Mouse (Mus musculus): ENCODE results near the gene Cep57. TPM values are rescaled to one million over a fixed set of nuclear protein-coding genes. Genes with fewer than 3 reads are reported as not detected.

The Cep57 gene
- polyA plus RNA-seq, 1 experiment from 2014 or later = 64.6 TPM

DNA sequence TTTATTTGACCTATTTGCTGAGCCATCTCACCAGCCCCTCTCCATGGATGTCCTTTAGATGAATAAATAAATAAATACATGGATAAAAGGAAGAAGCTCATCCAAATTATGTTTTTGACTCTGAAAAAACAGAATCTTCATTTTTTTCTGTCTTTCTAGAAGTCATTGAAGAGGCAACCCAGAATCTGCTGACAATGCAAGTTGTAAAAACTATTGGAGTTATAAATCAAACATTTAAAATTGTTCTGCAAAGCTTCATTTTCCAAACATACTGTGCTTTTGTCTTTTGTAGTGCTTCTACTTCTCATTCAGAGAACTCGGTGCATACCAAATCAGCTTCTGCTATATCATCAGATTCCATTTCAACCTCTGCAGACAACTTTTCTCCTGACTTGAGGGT lies 44.9 kb downstream of the Cep57 start:
- no peaks in the 10 kb centered on the region for H3K9me3 ChIP-seq
- H3K4me2 ChIP-seq (replicated peaks) = no peak overlapping the region
- no peak overlapping the region for H3K4me3 ChIP-seq
- H3K9ac ChIP-seq = no peak overlapping the region
- H3K36me3 ChIP-seq = peaks cover 41% of the 10 kb centered on the region
- H3K4me1 ChIP-seq = no peaks in the 10 kb centered on the region
- no peaks in the 10 kb centered on the region for H3K27me3 ChIP-seq
- ATAC-seq (ENCODE audit: low FRiP score, low read depth) = no peak
- 88% methylated on average over 1 of the region's 1 CpGs for WGBS
- no peak overlapping the region for H3K27ac ChIP-seq

DNA sequence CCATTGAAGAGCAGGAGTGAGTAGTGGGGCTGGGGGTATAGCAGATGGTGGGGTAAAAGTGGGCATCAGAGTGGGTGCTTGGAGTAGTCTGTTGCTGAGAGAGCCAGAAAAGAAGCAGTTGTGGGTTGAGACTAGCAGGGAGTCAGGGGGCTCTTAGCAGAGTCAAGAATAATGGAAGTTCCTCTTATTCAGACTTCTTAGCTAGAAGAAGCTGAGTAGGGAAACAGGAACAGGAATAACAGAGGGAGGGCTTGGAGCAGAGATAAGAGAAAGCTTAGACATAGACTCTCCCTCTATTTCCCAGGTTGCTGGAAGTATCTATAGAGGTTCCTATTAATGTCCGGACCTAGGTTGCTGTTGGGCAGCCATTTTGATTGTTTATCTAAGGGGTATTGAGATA lies 52.2 kb downstream of the Cep57 start:
- Histone ChIP-seq H3K4me3 (no peak overlapping the region), H3K36me3 (no peaks in the 10 kb centered on the region), H3K9me3 (no peaks in the 10 kb centered on the region), H3K27ac (no peak overlapping the region), H3K4me1 (no peaks in the 10 kb centered on the region), H3K27me3 (no peaks in the 10 kb centered on the region), H3K9ac (no peak overlapping the region), H3K4me2 (replicated peaks) (no peak overlapping the region)
- no peak for ATAC-seq (ENCODE audit: low FRiP score, low read depth)
- WGBS = 100% methylated on average over 1 of the region's 1 CpGs

DNA sequence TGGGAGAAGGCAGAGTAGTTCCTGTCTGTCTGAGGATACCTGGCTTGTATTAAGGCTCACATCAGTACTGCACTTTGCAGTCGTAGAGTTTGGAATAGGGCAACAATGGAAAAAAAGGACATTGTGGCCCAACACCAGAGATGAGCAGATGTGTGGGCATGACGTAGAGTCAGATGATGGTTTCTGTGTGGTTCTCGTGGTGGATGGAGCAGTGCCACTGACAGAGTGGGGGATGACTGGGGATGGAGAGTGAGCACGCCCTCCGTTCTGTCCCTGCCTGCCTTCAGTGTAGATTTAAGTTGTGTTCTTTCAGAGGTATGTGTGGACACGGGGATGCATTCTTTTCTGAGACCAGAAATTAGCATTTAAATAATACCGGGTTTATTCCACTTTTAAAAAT lies 60.3 kb downstream of the Cep57 start:
- no peak for ATAC-seq (ENCODE audit: low FRiP score, low read depth)
- peaks cover 4% of the 10 kb centered on the region; the same call in 1 of the 2 replicates for H3K36me3 ChIP-seq
- H3K4me1 ChIP-seq = no peaks in the 10 kb centered on the region
- WGBS = 90% methylated on average over 7 of the region's 7 CpGs
- no peaks in the 10 kb centered on the region for H3K9me3 ChIP-seq
- H3K27me3 ChIP-seq = no peaks in the 10 kb centered on the region
- H3K27ac ChIP-seq = no peak overlapping the region
- no peak overlapping the region for H3K4me2 ChIP-seq (replicated peaks)
- no peak overlapping the region for H3K4me3 ChIP-seq
- no peak overlapping the region for H3K9ac ChIP-seq

DNA sequence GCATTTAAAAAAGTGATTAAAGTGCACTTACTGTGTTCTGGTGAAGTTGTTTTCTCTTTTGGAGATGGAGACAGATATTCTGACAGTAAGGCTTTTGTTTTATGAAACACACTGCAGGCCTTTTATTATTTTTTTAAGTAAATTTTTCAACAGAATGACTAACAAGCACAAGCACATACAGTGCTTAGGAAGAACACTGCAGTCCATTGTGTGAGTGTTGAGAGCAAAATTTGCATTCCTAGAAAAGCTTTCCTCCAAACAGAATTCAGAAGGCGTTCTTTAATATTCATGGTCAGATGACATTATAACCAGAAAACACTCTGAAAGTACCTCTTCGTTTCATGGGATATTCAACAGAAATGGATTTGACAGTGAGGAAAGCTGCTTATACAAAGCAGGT lies 61.3 kb downstream of the Cep57 start:
- H3K4me3 ChIP-seq = no peak overlapping the region
- WGBS = 90% methylated on average over 2 of the region's 2 CpGs

DNA sequence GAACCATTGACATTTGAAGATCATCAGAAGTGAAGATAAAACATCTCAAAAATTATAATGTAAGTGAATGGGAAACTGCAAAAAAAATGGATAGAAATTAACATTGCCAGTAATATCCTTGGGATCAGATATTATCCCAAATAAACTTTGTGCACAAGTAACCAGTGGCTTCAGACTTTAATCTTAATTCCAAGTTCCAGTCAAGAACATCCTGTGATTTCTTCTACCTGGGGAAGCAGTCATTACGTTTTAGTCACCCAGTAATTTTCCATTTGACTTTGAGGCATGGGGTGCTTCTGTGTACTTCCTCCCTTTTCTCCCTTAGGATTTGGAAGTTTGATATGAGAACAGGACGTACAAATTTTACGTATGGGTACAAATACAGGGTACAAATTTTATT lies 66.5 kb downstream of the Cep57 start:
- no peak overlapping the region for H3K27ac ChIP-seq
- no peak for ATAC-seq (ENCODE audit: low FRiP score, low read depth)
- H3K36me3 ChIP-seq = peaks cover 14% of the 10 kb centered on the region
- H3K27me3 ChIP-seq = no peaks in the 10 kb centered on the region
- H3K9me3 ChIP-seq = no peaks in the 10 kb centered on the region
- H3K4me1 ChIP-seq = no peaks in the 10 kb centered on the region
- no peak overlapping the region for H3K9ac ChIP-seq
- WGBS = 95% methylated on average over 3 of the region's 3 CpGs
- no peak overlapping the region for H3K4me2 ChIP-seq (replicated peaks)
- H3K4me3 ChIP-seq = no peak overlapping the region

More for the DNA sequence above, 61.3 kb downstream of the Cep57 start:
- peaks cover 4% of the 10 kb centered on the region; the same call in 1 of the 2 replicates for H3K36me3 ChIP-seq
- no peak for ATAC-seq (ENCODE audit: low FRiP score, low read depth)
- no peak overlapping the region for H3K9ac ChIP-seq
- no peaks in the 10 kb centered on the region for H3K9me3 ChIP-seq
- no peaks in the 10 kb centered on the region for H3K4me1 ChIP-seq
- no peak overlapping the region; the same call in 1 of the 2 replicates for H3K27ac ChIP-seq
- no peak overlapping the region for H3K4me2 ChIP-seq (replicated peaks)
- H3K27me3 ChIP-seq = no peaks in the 10 kb centered on the region

Other genes starting within 250 kb of the Cep57 start
- 84.0 and 86.8 TPM in 2 replicates for gene Mtmr2, start 78.7 kb downstream of the Cep57 start, polyA plus RNA-seq (2015; fragmentation: Nextera tagmentation; extraction: Ambion mirVana)
- 21.8 and 22.2 TPM in 2 replicates for gene Fam76b, start 609 bp upstream of the Cep57 start, polyA plus RNA-seq (2015; fragmentation: Nextera tagmentation; extraction: Ambion mirVana)